Mouse (Mus musculus) T-cell, adult 2 months (primary cell): ENCODE measurements around the gene Dnah1.
A peak's percentile ranks its signal among the peaks of the same experiment; 100 is the strongest.

ENCODE experiments used
- DNase-seq: peaks from one replicate; pipeline ENCODE4 v3.0.0; 2022; ENCODE audit warnings: low spot score

Gene Dnah1

GRCm38 (mm10) chr14:31233996-31234591, 89.6 kb downstream of the Dnah1 start:
- DNase-seq: peak; percentile 54

DNA sequence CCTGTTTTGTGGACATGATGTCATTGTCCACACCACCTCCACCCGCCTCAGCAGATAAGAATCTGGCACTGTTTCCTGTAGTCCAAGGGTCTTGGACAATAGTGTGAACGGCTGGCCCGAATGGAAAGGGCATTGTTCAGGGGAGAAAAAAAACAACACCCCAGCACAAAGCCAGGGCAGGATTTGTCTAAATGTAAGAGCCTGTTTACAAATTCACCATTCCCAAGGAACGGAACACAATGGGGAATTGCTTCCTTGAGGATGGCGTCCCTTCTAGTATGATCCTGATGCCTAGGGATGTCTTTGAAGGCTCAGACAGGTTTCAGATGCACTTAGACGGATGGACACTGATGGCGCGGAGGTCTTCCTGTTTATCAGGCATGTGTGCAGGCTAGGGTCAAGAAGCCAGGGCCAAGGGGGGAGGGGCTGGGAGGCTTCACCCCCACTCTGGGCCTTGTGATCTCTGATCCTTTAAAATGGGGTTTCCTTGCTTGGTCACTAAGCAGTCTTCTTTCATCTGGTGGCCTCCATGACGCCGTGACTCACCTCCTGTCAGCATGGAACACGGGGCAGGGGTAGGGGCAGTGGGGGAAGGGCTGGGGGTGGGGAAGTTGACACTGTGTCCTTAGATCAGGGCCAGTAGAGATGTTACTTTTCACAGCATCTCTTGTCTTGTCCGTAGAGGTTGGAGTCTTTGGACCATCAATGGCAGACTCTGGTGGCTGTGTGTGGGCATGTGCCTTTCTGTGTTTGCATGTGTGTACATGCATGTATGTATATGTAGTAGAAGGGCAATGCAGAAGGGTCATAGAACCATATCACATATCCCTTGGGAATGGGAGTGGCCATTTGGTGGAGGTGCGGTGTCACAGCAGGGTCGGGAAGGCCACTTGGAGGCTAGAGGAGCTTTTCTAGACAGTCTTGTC, 90.4 kb downstream of the Dnah1 start:
- DNase-seq: no peak

GRCm38 (mm10) chr14:31232404-31233069, 91.2 kb downstream of the Dnah1 start:
- no peak for DNase-seq

DNA sequence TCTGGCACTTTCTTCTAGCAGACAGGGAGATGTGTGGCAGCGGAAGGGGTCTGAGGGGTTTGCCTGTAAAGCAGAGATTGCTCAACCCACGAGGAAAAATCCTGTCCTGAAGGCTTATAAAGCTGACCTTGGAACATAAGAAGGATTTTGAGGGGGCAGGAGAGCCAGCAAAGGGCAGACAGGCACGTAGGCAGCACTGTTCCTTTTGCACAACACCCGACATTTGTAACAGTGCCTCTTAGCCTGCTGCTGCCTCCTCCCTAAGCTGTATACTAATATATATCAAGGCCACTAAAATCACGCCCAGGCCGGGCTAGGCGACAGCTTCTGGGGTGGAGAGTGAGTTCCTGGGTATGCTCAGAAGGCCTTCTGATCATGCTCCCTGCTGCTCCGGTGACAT, 93.3 kb downstream of the Dnah1 start:
- DNase-seq: no peak

GRCm38 (mm10) chr14:31228234-31228633, 95.5 kb downstream of the Dnah1 start:
- DNase-seq: no peak

- no peak for DNase-seq
Observed at GRCm38 (mm10) chr14:31226978-31227377, 96.7 kb downstream of the Dnah1 start.

DNA sequence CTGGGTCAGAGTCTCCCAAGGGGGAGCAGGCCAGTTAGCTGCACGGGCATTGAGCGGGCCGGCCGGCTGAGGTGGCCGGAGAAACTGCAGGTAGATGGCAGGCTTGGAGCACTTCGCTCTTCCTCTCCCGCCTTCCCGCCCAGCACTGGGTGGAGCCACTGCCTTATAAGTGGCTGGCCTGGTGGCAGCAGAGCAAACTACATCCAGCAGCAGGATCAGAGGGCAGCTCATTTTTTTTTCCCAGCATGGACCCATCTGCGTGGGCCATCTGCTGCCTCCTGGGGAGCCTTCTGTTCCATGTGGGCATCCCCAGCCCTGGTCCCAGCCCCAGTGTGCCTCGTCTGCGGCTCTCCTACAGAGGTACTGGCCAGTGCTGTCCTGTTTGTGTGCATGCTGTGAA, 106.0 kb downstream of the Dnah1 start, which contains the start of gene Sema3g:
Sema3g (plus strand) TSS at position 195 of the 400 bp plus-strand sequence.
- DNase-seq: peak; percentile 15

GRCm38 (mm10) chr14:31216846-31217245, 106.8 kb downstream of the Dnah1 start, which contains the start of gene Nisch:
Gene Nisch, minus strand, starts transcription at chr14:31216946.
- DNase-seq: no peak

DNA sequence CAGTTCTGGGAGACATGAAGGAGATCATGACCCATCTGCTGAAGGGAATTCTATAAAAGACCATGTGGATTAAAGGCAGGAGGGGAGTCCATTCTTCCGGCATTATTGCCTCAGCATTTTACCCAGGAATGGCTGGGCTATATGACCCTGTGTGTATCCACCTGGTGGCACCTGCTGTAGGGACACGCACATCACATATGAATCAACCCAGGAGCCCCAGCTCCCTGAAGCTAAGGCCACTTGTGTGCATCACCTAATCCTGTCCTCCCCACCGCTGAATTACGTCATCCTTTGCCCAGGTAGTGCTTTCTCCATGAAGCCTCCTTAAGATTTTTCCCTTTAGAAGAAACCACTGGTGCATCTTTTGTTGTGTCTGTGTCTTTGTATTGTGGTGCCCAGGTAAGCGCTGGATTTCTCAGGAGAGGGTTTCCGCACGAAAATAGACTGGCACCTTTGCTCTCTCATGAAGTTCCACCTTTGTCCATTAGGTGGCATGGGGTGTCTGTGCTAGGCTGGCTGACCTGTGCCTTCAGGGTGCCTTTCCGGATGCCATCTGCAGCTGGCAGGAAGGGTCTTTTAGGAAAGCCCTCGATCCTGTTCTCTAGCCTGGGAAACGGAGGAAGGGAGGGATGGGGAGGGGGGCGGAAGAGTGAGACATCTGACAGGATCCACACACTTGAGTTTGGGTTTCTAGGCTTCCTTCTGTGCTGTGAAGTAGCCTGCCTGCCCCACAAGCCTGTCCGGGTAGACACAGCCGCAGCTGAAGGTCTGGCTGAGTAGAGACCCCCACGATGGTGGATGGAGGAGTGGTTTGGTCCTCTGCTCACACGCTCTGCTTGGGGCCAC, 108.3 kb downstream of the Dnah1 start:
- peak; percentile 70 for DNase-seq

DNA sequence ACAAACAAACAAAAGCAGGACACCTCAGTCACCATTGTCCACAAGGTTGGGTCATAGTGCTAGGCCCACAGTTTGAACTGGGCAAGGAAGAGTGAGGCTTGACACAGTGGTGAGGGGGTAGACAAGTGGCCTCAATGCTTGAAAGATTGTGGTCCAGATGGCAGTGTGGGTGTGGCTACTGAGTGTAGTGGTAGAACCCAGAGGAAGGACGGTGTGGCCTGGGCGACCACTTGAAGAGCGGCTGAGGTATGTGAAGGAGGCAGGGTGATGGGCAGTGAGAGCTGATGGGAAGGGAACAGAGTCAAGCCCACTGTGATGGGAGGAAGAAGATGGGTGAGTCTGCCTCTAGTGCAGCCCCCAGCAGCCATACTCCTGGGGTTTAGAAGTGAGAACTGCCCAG, 109.0 kb downstream of the Dnah1 start:
- no peak for DNase-seq

DNA sequence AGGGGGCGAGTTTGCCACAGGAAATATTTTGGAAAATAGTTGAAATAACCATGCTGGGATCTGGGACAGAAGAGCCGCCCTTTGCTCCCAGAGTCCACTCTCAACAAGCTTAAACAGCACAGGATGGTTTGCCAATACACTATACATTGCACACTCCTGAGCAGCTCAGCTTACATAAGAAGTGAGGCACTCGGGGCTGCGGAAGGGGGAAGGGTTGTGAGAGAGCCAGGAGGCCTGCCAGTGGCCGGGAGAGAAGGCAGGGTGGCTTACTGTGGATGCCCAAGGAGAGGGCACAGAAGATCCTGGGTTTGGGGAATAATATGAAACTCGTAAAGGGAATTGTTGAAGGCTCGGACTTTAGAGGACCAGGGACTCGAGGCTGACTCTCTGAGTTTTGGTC, 109.8 kb downstream of the Dnah1 start:
- DNase-seq: no peak

DNA sequence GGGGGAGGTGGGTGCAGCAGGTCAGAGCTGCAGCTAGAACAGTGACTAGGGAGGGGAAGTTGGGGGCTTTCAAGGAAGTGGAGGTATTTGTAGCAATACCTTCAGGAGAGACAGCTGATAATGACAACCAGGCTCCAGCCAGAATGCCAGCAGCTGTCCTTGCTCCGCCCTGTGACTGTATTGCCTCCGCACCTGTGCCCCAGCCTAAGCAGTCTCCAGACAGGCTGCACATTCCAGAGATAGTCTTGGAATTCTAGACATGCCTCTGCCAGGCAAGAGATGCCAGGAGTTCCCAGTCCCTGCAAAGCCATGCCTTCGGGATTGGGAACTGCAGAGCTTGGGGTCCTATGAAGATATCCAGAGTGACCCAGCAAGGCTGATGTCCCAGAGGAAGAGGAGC, 111.2 kb downstream of the Dnah1 start:
- no peak for DNase-seq

GRCm38 (mm10) chr14:31211854-31212253, 111.8 kb downstream of the Dnah1 start:
- DNase-seq: no peak
